In the genomic region with DNA sequence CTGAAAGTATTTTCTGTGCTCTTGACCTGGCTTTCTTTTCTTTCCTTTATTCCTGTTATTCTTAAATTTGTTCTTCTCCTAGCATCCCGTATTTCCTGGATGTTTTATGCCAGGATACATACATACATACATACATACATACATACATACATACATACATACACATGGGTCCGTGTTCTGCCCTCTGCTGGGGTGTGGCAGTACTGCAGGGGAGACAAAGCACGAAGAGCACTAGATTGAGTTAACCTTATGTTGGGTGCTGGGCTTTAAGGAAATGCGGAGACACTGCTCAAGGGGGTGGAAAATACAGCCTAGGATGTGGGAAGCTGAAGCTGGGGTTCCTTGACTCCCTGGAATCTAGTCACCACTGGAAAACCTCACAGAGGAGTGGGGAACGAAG, we compare ENCODE assay signal across 9 mouse cellular contexts. TPM values are rescaled to one million over a fixed set of nuclear protein-coding genes. Genes with fewer than 3 reads are reported as not detected.
DNase-seq lines count a peak whose midpoint lies in the region; ATAC-seq and TF ChIP-seq lines count a peak whose summit lies in the region.
"Had no signal": no experiment of that assay in that cellular context is flagged by ENCODE, and none has a peak within 500 bp of the region (broad histone marks: within the 10 kb centered on the region; RNA-seq: fewer than 3 reads in every experiment).

No protein-coding gene starts in this region.

- peak; percentile 90 for TF ChIP-seq CTCF in kidney, postnatal 0 days (IDR thresholded peaks at IDR 0.05; ENCODE audit: low read depth)
- peak; percentile 94 for TF ChIP-seq CTCF in liver, postnatal 0 days (IDR thresholded peaks at IDR 0.05; ENCODE audit: low read depth)

- no peaks in the 10 kb centered on the region for H3K9me3 ChIP-seq in midbrain, embryonic 11.5 days (ENCODE audit: control insufficient read depth, low read length)
- H3K9me3 ChIP-seq in midbrain, embryonic 13.5 days: no peaks in the 10 kb centered on the region
- H3K9me3 ChIP-seq in forebrain, embryonic 11.5 days (ENCODE audit: control insufficient read depth, low read length): no peaks in the 10 kb centered on the region
- H3K9me3 ChIP-seq in kidney, postnatal 0 days (replicated peaks; ENCODE audit: low read length): no peaks in the 10 kb centered on the region
- H3K9me3 ChIP-seq in liver, postnatal 0 days (ENCODE audit: low read length): no peaks in the 10 kb centered on the region

- no peak for TF ChIP-seq EP300 in liver, postnatal 0 days (IDR thresholded peaks at IDR 0.05; ENCODE audit: low read depth)

- H3K4me3 ChIP-seq in midbrain, embryonic 11.5 days (ENCODE audit: low read depth, low read length): no peak overlapping the region
- no peak overlapping the region for H3K4me3 ChIP-seq in midbrain, embryonic 13.5 days (replicated peaks)
- no peak overlapping the region for H3K4me3 ChIP-seq in forebrain, embryonic 11.5 days (ENCODE audit: low read depth, low read length)
- no peak overlapping the region for H3K4me3 ChIP-seq in kidney, postnatal 0 days (replicated peaks; ENCODE audit: low read depth, low read length)
- no peak overlapping the region for H3K4me3 ChIP-seq in liver, postnatal 0 days (ENCODE audit: low read depth, low read length)

- H3K36me3 ChIP-seq in midbrain, embryonic 11.5 days (ENCODE audit: control insufficient read depth, insufficient read depth, low read length): no peaks in the 10 kb centered on the region
- H3K36me3 ChIP-seq in midbrain, embryonic 13.5 days: no peaks in the 10 kb centered on the region
- no peaks in the 10 kb centered on the region for H3K36me3 ChIP-seq in forebrain, embryonic 11.5 days (ENCODE audit: control insufficient read depth, insufficient read depth, low read length)
- H3K36me3 ChIP-seq in kidney, postnatal 0 days (ENCODE audit: insufficient read depth, low read length): no peaks in the 10 kb centered on the region
- no peaks in the 10 kb centered on the region for H3K36me3 ChIP-seq in liver, postnatal 0 days (replicated peaks; ENCODE audit: insufficient read depth, low read length)

- DNase-seq in midbrain, embryonic 11.5 days (ENCODE audit: low spot score, missing footprints): peak; percentile 98
- peak; percentile 74 for DNase-seq in brain, adult 2 months (ENCODE audit: low read depth, low spot score)
- DNase-seq in forebrain, embryonic 11.5 days (ENCODE audit: low spot score): peak; percentile 85
- peak; percentile 40 for DNase-seq in kidney, postnatal 0 days (ENCODE audit: low spot score)
- peak; percentile 87 for DNase-seq in liver, postnatal 0 days
- peak; percentile 43 to 51 for DNase-seq in right cerebral cortex, postnatal 10 days (ENCODE audit: low spot score in 2 of 2)
- DNase-seq in urinary bladder, postnatal 10 days (ENCODE audit: low spot score): peak; percentile 38

- H3K27me3 ChIP-seq in midbrain, embryonic 11.5 days (ENCODE audit: control insufficient read depth, insufficient read depth, low read length): no peaks in the 10 kb centered on the region
- no peaks in the 10 kb centered on the region for H3K27me3 ChIP-seq in midbrain, embryonic 13.5 days
- no peaks in the 10 kb centered on the region for H3K27me3 ChIP-seq in forebrain, embryonic 11.5 days (ENCODE audit: control insufficient read depth, insufficient read depth, low read length)
- no peaks in the 10 kb centered on the region for H3K27me3 ChIP-seq in kidney, postnatal 0 days (ENCODE audit: insufficient read depth, low read length)
- H3K27me3 ChIP-seq in liver, postnatal 0 days (ENCODE audit: insufficient read depth, low read length): no peaks in the 10 kb centered on the region

- H3K4me1 ChIP-seq in midbrain, embryonic 11.5 days (ENCODE audit: control insufficient read depth, insufficient read depth, low read length): no peaks in the 10 kb centered on the region
- H3K4me1 ChIP-seq in midbrain, embryonic 13.5 days (replicated peaks): peaks cover 4% of the 10 kb centered on the region; the same call in 1 of the 2 replicates
- peaks cover 2% of the 10 kb centered on the region; the same call in 1 of the 2 replicates for H3K4me1 ChIP-seq in forebrain, embryonic 11.5 days (replicated peaks; ENCODE audit: control insufficient read depth, insufficient read depth, low read length)
- no peaks in the 10 kb centered on the region for H3K4me1 ChIP-seq in kidney, postnatal 0 days (replicated peaks; ENCODE audit: insufficient read depth, low read length)
- H3K4me1 ChIP-seq in liver, postnatal 0 days (ENCODE audit: insufficient read depth): peaks cover 5% of the 10 kb centered on the region; the same call in 1 of the 2 replicates

- WGBS in midbrain, embryonic 11.5 days: 59% methylated on average over 5 of the region's 5 CpGs
- 59% methylated on average over 5 of the region's 5 CpGs for WGBS in midbrain, embryonic 13.5 days
- 49% methylated on average over 5 of the region's 5 CpGs for WGBS in forebrain, embryonic 11.5 days
- WGBS in kidney, postnatal 0 days: 54% methylated on average over 5 of the region's 5 CpGs
- WGBS in liver, postnatal 0 days (ENCODE audit: insufficient replicate concordance): 40% methylated on average over 5 of the region's 5 CpGs

- H3K27ac ChIP-seq in midbrain, embryonic 11.5 days (ENCODE audit: low read depth, low read length): no peak overlapping the region
- H3K27ac ChIP-seq in midbrain, embryonic 13.5 days: no peak overlapping the region
- no peak overlapping the region for H3K27ac ChIP-seq in forebrain, embryonic 11.5 days (ENCODE audit: low read depth, low read length)
- no peak overlapping the region for H3K27ac ChIP-seq in kidney, postnatal 0 days
- no peak overlapping the region for H3K27ac ChIP-seq in liver, postnatal 0 days (ENCODE audit: low read depth)
- H3K27ac ChIP-seq: macrophage had no signal

- H3K9ac ChIP-seq in midbrain, embryonic 11.5 days (ENCODE audit: low read length): no peak overlapping the region
- no peak overlapping the region for H3K9ac ChIP-seq in midbrain, embryonic 13.5 days (replicated peaks)
- no peak overlapping the region for H3K9ac ChIP-seq in forebrain, embryonic 11.5 days (ENCODE audit: low read length)
- no peak overlapping the region for H3K9ac ChIP-seq in kidney, postnatal 0 days (ENCODE audit: low read depth, low read length)
- H3K9ac ChIP-seq in liver, postnatal 0 days (replicated peaks): no peak overlapping the region

- H3K4me2 ChIP-seq in midbrain, embryonic 11.5 days: no peak overlapping the region
- no peak overlapping the region for H3K4me2 ChIP-seq in midbrain, embryonic 13.5 days (replicated peaks)
- H3K4me2 ChIP-seq in forebrain, embryonic 11.5 days (ENCODE audit: low read depth, low read length, severe bottlenecking): no peak overlapping the region
- no peak overlapping the region for H3K4me2 ChIP-seq in kidney, postnatal 0 days (ENCODE audit: low read length)
- no peak overlapping the region for H3K4me2 ChIP-seq in liver, postnatal 0 days (ENCODE audit: low read depth, low read length)

- ATAC-seq in midbrain, embryonic 11.5 days (ENCODE audit: low FRiP score): peak; percentile 41; the same call in 1 of the 2 replicates
- ATAC-seq in midbrain, embryonic 13.5 days: no peak
- ATAC-seq in forebrain, embryonic 11.5 days (replicated peaks; ENCODE audit: low FRiP score): peak; percentile 59
- ATAC-seq in kidney, postnatal 0 days (replicated peaks; ENCODE audit: low FRiP score, low read depth): no peak
- ATAC-seq in liver, postnatal 0 days: peak; percentile 55

RNA-seq across cellular contexts. Expression of gene Hmgb2, which starts 8.1 kb away (rescaled TPM):
- polyA plus RNA-seq in midbrain, embryonic 11.5 days (2014; fragmentation: Nextera tagmentation; extraction: Ambion mirVana): 628 and 641 TPM in 2 replicates
- 210 and 259 TPM in 2 replicates for polyA plus RNA-seq in midbrain, embryonic 13.5 days (2015; fragmentation: Nextera tagmentation; extraction: Ambion mirVana)
- 626 and 749 TPM in 2 replicates for polyA plus RNA-seq in forebrain, embryonic 11.5 days (2014; fragmentation: Nextera tagmentation; extraction: Ambion mirVana)
- polyA plus RNA-seq in kidney, postnatal 0 days (2015; fragmentation: Nextera tagmentation; extraction: Ambion mirVana): 307 and 357 TPM in 2 replicates
- 323 and 339 TPM in 2 replicates for polyA plus RNA-seq in liver, postnatal 0 days (2015; fragmentation: Nextera tagmentation; extraction: Ambion mirVana)

RNA-seq across cellular contexts. Expression of gene Sap30, which starts 16.0 kb away (rescaled TPM):
- 119 and 123 TPM in 2 replicates for polyA plus RNA-seq in midbrain, embryonic 11.5 days (2014; fragmentation: Nextera tagmentation; extraction: Ambion mirVana)
- 61.5 and 76.2 TPM in 2 replicates for polyA plus RNA-seq in midbrain, embryonic 13.5 days (2015; fragmentation: Nextera tagmentation; extraction: Ambion mirVana)
- 131 and 140 TPM in 2 replicates for polyA plus RNA-seq in forebrain, embryonic 11.5 days (2014; fragmentation: Nextera tagmentation; extraction: Ambion mirVana)
- polyA plus RNA-seq in kidney, postnatal 0 days (2015; fragmentation: Nextera tagmentation; extraction: Ambion mirVana): 25.8 and 35.4 TPM in 2 replicates
- polyA plus RNA-seq in liver, postnatal 0 days (2015; fragmentation: Nextera tagmentation; extraction: Ambion mirVana): 9.7 and 11.8 TPM in 2 replicates

RNA-seq across cellular contexts. Expression of gene Scrg1, which starts 47.9 kb away (rescaled TPM):
- polyA plus RNA-seq in midbrain, embryonic 11.5 days (2014; fragmentation: Nextera tagmentation; extraction: Ambion mirVana): 0.27 TPM in 1 of 2 replicates, not detected in the other
- 2.5 and 3.3 TPM in 2 replicates for polyA plus RNA-seq in midbrain, embryonic 13.5 days (2015; fragmentation: Nextera tagmentation; extraction: Ambion mirVana)
- not detected in 2 replicates for polyA plus RNA-seq in forebrain, embryonic 11.5 days (2014; fragmentation: Nextera tagmentation; extraction: Ambion mirVana)
- polyA plus RNA-seq in kidney, postnatal 0 days (2015; fragmentation: Nextera tagmentation; extraction: Ambion mirVana): not detected in 2 replicates
- polyA plus RNA-seq in liver, postnatal 0 days (2015; fragmentation: Nextera tagmentation; extraction: Ambion mirVana): 1.6 TPM in 2 replicates
- polyA plus RNA-seq: macrophage had no signal

Comparison
In these comparisons a context has a peak if more than half of its experiments do, and no peak if none do; other contexts are left out.
1. ATAC-seq: peak in midbrain, embryonic 11.5 days (single experiment), forebrain, embryonic 11.5 days (single experiment) and liver, postnatal 0 days (single experiment); none in midbrain, embryonic 13.5 days (single experiment) and kidney, postnatal 0 days (single experiment).
2. DNase-seq: peak in every context shown above with its lines; median percentile 98 in midbrain, embryonic 11.5 days; 87 in liver, postnatal 0 days; 85 in forebrain, embryonic 11.5 days; 74 in brain, adult 2 months; 47 in right cerebral cortex, postnatal 10 days; 40 in kidney, postnatal 0 days; 38 in urinary bladder, postnatal 10 days.